14 mouse cellular contexts compared by ENCODE assay signal in genomic region chr12:117683377-117683776, GRCm38 (mm10).
"Had no signal": no experiment of that assay in that cellular context is flagged by ENCODE, and none has a peak within 500 bp of the region (broad histone marks: within the 10 kb centered on the region; RNA-seq: fewer than 3 reads in every experiment).

No protein-coding gene starts in this region.

- H3K27ac ChIP-seq: neural tube, embryonic 15.5 days; stomach, embryonic 15.5 days; stomach, postnatal 0 days had no signal

- H3K4me2 ChIP-seq: neural tube, embryonic 15.5 days; stomach, embryonic 15.5 days had no signal

- H3K9ac ChIP-seq: neural tube, embryonic 15.5 days; stomach, embryonic 15.5 days had no signal

- H3K4me1 ChIP-seq: stomach, embryonic 15.5 days had no signal

- H3K9me3 ChIP-seq: neural tube, embryonic 15.5 days; stomach, embryonic 15.5 days had no signal

- H3K4me3 ChIP-seq: neural tube, embryonic 15.5 days; stomach, embryonic 15.5 days had no signal

- H3K36me3 ChIP-seq: neural tube, embryonic 15.5 days; stomach, embryonic 15.5 days had no signal

- H3K27me3 ChIP-seq: neural tube, embryonic 15.5 days; stomach, embryonic 15.5 days had no signal

- DNase-seq: right cerebral cortex, adult 18-20 months; right cerebral cortex, postnatal 14 days; right cerebral cortex, postnatal 25 days; right cerebral cortex, postnatal 4 days; spleen, adult 18-20 months; thymus, adult 18-20 months; thymus, adult 2 months; thymus, postnatal 14 days; thymus, postnatal 25 days; thymus, postnatal 36 days; thymus, postnatal 4 days had no signal
